Mouse (Mus musculus) stomach, embryonic 14.5 days (tissue): ENCODE results near the gene Parvb. TPM values are rescaled to one million over a fixed set of nuclear protein-coding genes. Genes with fewer than 3 reads are reported as not detected.

ENCODE experiments used
- ATAC-seq: fragments of 200-750 bp; cut with Nextera tagmentation; 2 replicates; pipeline ENCODE4 v1.8.0; 2017; ENCODE audit warnings: low read depth, moderate TSS enrichment; ENCODE audit not compliant: insufficient number of reproducible peaks, insufficient read depth, low FRiP score
- H3K27ac ChIP-seq: fragments of 300-500 bp; sonication (generic); 2 replicates; pipeline ENCODE4 v1.5.1; 2014; ENCODE audit warnings: mild to moderate bottlenecking, low read length, moderate library complexity, mixed read lengths
- H3K27me3 ChIP-seq: fragments of 300-500 bp; sonication (generic); 2 replicates; pipeline ENCODE4 v1.6.1; 2014; ENCODE audit warnings: low read length, control low read depth, mixed read lengths; ENCODE audit not compliant: control insufficient read depth, insufficient read depth
- H3K36me3 ChIP-seq: fragments of 300-500 bp; sonication (generic); 2 replicates; pipeline ENCODE4 v1.6.1; 2014; ENCODE audit warnings: mild to moderate bottlenecking, control low read depth, low read length, moderate library complexity, mixed read lengths; ENCODE audit not compliant: control insufficient read depth, insufficient read depth
- H3K4me1 ChIP-seq: fragments of 300-500 bp; sonication (generic); 2 replicates; pipeline ENCODE4 v1.6.1; 2014; ENCODE audit warnings: low read length, control low read depth, mixed read lengths; ENCODE audit not compliant: control insufficient read depth, insufficient read depth
- H3K4me2 ChIP-seq: fragments of 300-500 bp; sonication (generic); replicated peaks from 2 replicates; pipeline ENCODE4 v1.6.1; 2014; ENCODE audit warnings: low read depth, low read length, control low read depth
- H3K4me3 ChIP-seq: fragments of 300-500 bp; sonication (generic); 2 replicates; pipeline ENCODE4 v1.5.1; 2014; ENCODE audit warnings: low read depth, low read length, control low read depth
- H3K9ac ChIP-seq: fragments of 300-500 bp; sonication (generic); replicated peaks from 2 replicates; pipeline ENCODE4 v1.6.1; 2014; ENCODE audit warnings: low read depth, mild to moderate bottlenecking, control low read depth, low read length, moderate library complexity, mixed read lengths
- H3K9me3 ChIP-seq: fragments of 300-500 bp; sonication (generic); 2 replicates; pipeline ENCODE4 v1.6.1; 2016; ENCODE audit warnings: low read depth, low read length, control low read depth; ENCODE audit not compliant: control insufficient read depth
- WGBS: fragments of 180-500 bp; shearing (Covaris S2); extraction: QIAGEN DNeasy Blood & Tissue Kit; methylation state at CpG from one replicate; pipeline ENCODE4 v1.1.7; 2014; 5-methylcytosine and 5-hydroxymethylcytosine counted together
- polyA plus RNA-seq: library from polyadenylated mRNA; unstranded; fragments of >200 nt; fragmentation: Nextera tagmentation; extraction: Ambion mirVana; gene quantifications from 2 replicates; pipeline ENCODE4 v1.2.1, GENCODE M21; 2014

Gene Parvb
- polyA plus RNA-seq, 1 experiment from 2014 or later = 4.4 TPM

DNA sequence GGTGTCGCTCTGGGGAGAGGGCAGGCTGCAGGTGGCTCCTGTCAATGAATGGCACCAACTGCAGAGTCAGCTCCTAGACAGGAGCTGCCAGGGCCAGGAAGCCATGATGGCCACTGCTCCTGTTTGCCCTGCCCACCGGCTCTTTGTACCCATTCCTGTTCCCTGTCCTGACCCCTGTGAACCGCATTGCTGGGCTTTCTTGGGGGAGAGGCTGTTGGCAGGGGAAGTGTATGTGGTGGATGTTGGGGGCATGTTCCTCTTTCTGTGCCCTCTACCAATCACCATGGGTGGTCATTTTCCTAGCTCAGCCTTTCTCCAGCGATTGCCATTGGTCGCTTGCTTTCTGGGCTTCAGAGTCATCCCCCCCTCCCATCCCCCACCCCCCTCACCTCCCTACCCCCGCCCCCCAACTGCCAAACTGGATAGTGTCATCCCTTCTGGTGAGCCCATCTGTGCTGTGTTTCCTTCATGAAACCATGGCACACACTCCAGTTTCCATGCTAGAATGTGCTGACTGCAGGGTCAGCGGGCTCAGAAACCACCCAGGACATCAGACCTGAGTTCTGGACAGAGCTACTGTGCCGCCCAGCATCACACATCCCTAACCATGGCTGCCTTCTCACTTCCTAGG, 89.8 kb downstream of the Parvb start:
- 0 out of 2 replicates have a peak, but pooled peaks cover 3% of the 10 kb centered on the region for H3K4me1 ChIP-seq
- H3K4me2 ChIP-seq = no peak overlapping the region
- no peaks in the 10 kb centered on the region for H3K9me3 ChIP-seq
- WGBS = 75% methylated on average over 8 of the region's 8 CpGs
- H3K4me3 ChIP-seq = no peak overlapping the region
- ATAC-seq = no peak
- H3K27me3 ChIP-seq = no peaks in the 10 kb centered on the region
- H3K36me3 ChIP-seq = no peaks in the 10 kb centered on the region
- H3K27ac ChIP-seq = no peak overlapping the region
- H3K9ac ChIP-seq = no peak overlapping the region

DNA sequence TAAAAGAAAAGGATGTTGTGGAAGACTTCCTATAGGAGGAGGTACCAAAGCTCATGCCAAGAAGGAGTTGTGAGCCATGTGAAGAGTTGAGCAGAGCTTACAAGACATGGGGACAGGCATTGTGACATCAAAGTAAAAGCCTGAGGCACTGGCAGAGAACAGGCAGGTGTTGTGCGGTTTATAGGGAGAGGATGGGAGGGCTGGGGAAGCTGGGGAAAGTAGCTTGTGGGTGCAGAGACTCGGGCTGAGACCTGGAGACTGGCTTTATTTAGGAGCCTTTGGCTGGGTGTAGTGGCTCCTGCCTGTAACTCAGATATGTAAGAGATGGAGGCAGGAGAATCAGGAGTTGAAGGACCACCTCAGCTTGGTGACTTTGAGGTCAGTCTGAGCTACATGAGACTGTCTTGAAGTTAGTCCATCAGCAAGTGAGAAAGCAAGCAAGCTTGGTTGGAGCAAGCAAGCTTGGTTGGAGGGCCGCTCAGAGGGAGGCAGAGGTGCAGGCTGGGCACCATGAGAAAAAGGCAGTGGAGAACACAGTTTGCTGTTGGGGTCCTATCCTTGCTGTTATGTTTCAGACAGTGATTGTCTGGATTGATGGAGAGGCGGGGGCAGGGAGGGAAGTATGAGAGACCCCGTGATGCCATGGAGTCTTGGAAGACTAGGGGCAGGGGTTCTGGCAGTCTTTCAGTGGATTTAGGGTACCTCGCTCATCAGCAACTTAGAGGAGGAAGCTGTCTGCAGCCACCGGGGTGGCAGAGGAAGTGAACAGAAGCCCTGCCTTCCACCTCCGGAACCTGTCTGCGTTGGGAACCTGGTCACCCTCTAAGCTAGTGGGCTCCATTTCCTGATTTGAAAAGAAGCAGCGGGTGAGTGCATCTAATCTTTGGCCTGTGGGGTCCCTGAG, 92.4 kb downstream of the Parvb start, which contains the start of gene Parvg:
Parvg (plus strand) TSS at position 61 of the 904 bp plus-strand sequence.
- no peaks in the 10 kb centered on the region for H3K36me3 ChIP-seq
- WGBS = 75% methylated on average over 10 of the region's 10 CpGs
- no peak within 1 kb of the TSS for H3K27ac ChIP-seq
- H3K27me3 ChIP-seq = no peaks in the 10 kb centered on the region
- H3K4me3 ChIP-seq = no peak within 1 kb of the TSS
- no peak within 1 kb of the TSS for H3K9ac ChIP-seq
- no peak for ATAC-seq
- no peak within 1 kb of the TSS for H3K4me2 ChIP-seq
- 0 out of 2 replicates have a peak, but pooled peaks cover 3% of the 10 kb centered on the region for H3K4me1 ChIP-seq
- no peaks in the 10 kb centered on the region for H3K9me3 ChIP-seq

DNA sequence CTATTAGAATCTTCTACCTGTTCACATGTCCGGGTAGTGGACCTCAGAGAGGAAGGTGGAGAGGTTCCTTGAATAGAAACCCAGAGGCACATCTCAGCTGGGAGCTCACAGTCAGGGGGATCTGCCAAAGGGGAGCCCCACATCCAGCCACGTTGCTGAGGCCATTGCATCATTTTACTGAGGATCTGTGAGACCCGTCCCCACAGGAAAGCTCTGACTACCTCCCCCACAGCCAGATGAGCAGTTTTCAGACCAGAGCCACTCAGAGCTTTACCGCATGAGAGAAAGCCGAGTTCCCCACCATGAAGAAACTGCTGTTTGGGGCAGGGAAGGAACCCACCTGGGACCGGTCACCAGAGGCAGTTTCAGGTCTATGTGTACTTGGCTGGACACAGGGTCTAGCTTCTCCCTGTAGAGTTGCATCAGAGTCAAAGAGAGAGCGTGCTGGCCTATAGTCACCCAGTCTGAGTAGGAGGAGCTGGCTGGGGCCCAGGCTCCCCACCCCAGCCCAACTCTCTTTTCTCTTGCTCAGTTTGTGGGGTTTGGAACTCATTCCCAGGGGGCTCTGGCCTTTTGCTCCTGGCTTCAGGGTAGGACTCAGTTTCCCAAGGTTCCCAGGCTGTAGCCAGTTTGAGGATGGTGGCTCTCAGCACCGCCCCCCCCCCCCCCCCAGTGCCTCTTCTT, 93.2 kb downstream of the Parvb start:
- 67% methylated on average over 8 of the region's 8 CpGs for WGBS
- no peak overlapping the region for H3K9ac ChIP-seq
- H3K27ac ChIP-seq = no peak overlapping the region
- H3K4me1 ChIP-seq = 0 out of 2 replicates have a peak, but pooled peaks cover 3% of the 10 kb centered on the region
- no peaks in the 10 kb centered on the region for H3K36me3 ChIP-seq
- H3K4me2 ChIP-seq = no peak overlapping the region
- H3K9me3 ChIP-seq = no peaks in the 10 kb centered on the region
- no peak for ATAC-seq
- no peaks in the 10 kb centered on the region for H3K27me3 ChIP-seq
- H3K4me3 ChIP-seq = no peak overlapping the region

GRCm38 (mm10) chr15:84325736-84326135, 93.9 kb downstream of the Parvb start:
- Histone ChIP-seq H3K27me3 (no peaks in the 10 kb centered on the region), H3K36me3 (no peaks in the 10 kb centered on the region), H3K27ac (no peak overlapping the region), H3K4me1 (0 out of 2 replicates have a peak, but pooled peaks cover 3% of the 10 kb centered on the region), H3K4me3 (no peak overlapping the region), H3K4me2 (no peak overlapping the region), H3K9me3 (no peaks in the 10 kb centered on the region), H3K9ac (no peak overlapping the region)
- ATAC-seq = 0 out of 2 replicates have a peak, but pooled peaks have one; percentile 39
- WGBS = 48% methylated on average over 12 of the region's 12 CpGs

- no peaks in the 10 kb centered on the region for H3K36me3 ChIP-seq
- no peak for ATAC-seq
Observed at GRCm38 (mm10) chr15:84328870-84329269, 97.0 kb downstream of the Parvb start.

DNA sequence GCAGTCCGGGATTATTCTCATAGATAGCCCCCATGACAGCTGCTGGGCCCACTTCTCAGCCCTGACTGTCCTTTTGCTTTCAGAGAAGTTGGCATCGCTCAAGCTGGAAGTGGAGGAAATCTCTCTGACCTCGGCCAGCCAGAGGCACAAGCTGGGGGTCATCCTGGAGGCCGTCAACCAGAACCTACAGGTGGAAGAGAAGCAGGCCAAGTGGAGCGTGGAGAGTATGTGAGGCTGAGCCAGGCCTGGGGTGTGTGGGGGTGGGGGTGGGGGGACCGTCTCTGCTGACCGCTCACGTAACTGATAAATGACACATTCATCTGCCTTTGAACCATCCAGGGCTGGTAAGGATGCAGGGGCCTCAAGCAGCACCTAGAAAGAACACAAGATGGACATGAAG, 98.1 kb downstream of the Parvb start:
- Histone ChIP-seq H3K4me3 (no peak overlapping the region), H3K36me3 (no peaks in the 10 kb centered on the region), H3K4me1 (0 out of 2 replicates have a peak, but pooled peaks cover 3% of the 10 kb centered on the region), H3K9ac (no peak overlapping the region), H3K27me3 (no peaks in the 10 kb centered on the region), H3K27ac (no peak overlapping the region), H3K9me3 (no peaks in the 10 kb centered on the region), H3K4me2 (no peak overlapping the region)
- WGBS = 87% methylated on average over 8 of the region's 8 CpGs
- no peak for ATAC-seq

More at GRCm38 (mm10) chr15:84328870-84329269, 97.0 kb downstream of the Parvb start:
- H3K4me1 ChIP-seq = 0 out of 2 replicates have a peak, but pooled peaks cover 3% of the 10 kb centered on the region
- WGBS = 68% methylated on average over 10 of the region's 10 CpGs
- no peaks in the 10 kb centered on the region for H3K9me3 ChIP-seq
- no peak overlapping the region for H3K27ac ChIP-seq
- no peak overlapping the region for H3K4me2 ChIP-seq
- H3K9ac ChIP-seq = no peak overlapping the region
- no peak overlapping the region for H3K4me3 ChIP-seq
- H3K27me3 ChIP-seq = no peaks in the 10 kb centered on the region

DNA sequence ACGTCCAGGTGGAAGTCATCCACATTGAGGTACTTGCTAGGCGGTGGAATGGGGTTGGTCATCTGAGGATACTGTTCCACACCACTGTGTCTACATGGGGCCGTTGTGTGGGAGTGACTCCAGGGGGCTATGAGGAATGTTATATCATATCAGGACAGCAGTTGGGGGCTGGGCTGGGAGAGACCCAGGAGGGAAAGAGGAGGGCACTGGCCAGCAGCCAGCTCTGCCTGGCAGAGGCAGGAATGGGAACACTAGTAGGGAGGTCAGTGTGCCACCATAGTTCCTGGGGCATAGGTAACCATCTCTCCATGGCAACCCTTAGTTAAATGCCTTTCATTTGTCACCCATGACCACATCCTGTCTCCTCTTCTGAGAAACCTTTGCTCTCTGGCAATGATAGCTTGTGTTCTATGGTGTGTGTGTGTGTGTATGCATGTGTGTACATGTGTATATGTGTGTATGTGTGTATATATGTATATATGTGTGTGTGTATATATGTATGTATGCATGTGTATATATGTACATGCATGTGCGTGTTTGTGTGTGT, 99.3 kb downstream of the Parvb start:
- H3K27me3 ChIP-seq = no peaks in the 10 kb centered on the region
- ATAC-seq = no peak
- 68% methylated on average over 4 of the region's 4 CpGs for WGBS

GRCm38 (mm10) chr15:84336281-84336817, 104.5 kb downstream of the Parvb start:
- Histone ChIP-seq H3K9me3 (no peaks in the 10 kb centered on the region), H3K27me3 (no peaks in the 10 kb centered on the region), H3K27ac (no peak overlapping the region), H3K4me3 (no peak overlapping the region), H3K4me1 (no peaks in the 10 kb centered on the region), H3K9ac (no peak overlapping the region), H3K4me2 (no peak overlapping the region), H3K36me3 (no peaks in the 10 kb centered on the region)
- 67% methylated on average over 12 of the region's 12 CpGs for WGBS
- ATAC-seq = no peak

More for the DNA sequence above, 99.3 kb downstream of the Parvb start:
- no peaks in the 10 kb centered on the region for H3K4me1 ChIP-seq
- no peaks in the 10 kb centered on the region for H3K9me3 ChIP-seq
- no peak overlapping the region for H3K4me3 ChIP-seq
- no peaks in the 10 kb centered on the region for H3K36me3 ChIP-seq
- no peak overlapping the region for H3K9ac ChIP-seq
- no peak overlapping the region for H3K4me2 ChIP-seq
- no peak overlapping the region for H3K27ac ChIP-seq
